Mouse (Mus musculus) central nervous system, embryonic 14 days (tissue): Measurements from ENCODE around the gene 1110012L19Rik. TPM values are rescaled to one million over a fixed set of nuclear protein-coding genes. Genes with fewer than 3 reads are reported as not detected.

Experiments
- polyA plus RNA-seq: library from polyadenylated mRNA; depleted of rRNA; stranded (reverse); fragments of >200 nt; gene quantifications from 2 replicates; pipeline ENCODE4 v1.2.3, GENCODE M21; 2012; rRNA removed

1110012L19Rik gene
- polyA plus RNA-seq: 25.0 and 25.7 TPM in 2 replicates

DNA sequence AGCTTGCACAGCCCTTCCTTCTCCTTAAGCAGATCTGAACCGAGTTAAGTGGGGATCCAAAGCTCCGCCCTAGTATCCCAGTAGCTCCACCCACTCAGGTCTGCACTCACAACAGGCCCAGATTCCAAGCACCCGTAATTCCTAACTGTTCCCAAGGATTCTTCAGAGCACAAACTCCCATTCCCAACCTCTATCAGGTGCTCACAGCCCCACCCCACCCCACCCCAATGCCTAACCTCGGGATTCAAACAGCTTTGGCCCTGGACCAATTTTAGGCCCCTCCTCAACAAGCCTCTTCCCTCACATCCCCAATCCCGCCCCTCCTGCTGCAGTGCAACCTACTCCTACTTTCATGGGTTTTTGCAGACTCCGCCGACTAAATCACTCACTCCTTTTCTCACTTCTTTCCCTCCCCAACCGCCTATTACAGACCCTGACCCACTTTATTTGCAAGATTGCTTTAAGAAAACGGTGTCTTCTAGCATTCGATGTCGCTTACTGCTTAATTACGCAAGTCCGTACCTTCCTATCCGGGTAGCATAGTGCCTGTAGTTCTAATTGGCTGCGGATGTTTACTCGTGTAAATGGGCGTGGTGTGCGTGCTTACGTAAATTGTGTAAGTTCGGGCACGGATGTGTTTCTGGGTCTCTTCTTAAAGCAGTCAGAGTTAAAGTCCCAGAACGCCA lies at the start of gene 1110012L19Rik:
Gene 1110012L19Rik (plus strand): TSS at position 602 of the 686 bp plus-strand sequence.

DNA sequence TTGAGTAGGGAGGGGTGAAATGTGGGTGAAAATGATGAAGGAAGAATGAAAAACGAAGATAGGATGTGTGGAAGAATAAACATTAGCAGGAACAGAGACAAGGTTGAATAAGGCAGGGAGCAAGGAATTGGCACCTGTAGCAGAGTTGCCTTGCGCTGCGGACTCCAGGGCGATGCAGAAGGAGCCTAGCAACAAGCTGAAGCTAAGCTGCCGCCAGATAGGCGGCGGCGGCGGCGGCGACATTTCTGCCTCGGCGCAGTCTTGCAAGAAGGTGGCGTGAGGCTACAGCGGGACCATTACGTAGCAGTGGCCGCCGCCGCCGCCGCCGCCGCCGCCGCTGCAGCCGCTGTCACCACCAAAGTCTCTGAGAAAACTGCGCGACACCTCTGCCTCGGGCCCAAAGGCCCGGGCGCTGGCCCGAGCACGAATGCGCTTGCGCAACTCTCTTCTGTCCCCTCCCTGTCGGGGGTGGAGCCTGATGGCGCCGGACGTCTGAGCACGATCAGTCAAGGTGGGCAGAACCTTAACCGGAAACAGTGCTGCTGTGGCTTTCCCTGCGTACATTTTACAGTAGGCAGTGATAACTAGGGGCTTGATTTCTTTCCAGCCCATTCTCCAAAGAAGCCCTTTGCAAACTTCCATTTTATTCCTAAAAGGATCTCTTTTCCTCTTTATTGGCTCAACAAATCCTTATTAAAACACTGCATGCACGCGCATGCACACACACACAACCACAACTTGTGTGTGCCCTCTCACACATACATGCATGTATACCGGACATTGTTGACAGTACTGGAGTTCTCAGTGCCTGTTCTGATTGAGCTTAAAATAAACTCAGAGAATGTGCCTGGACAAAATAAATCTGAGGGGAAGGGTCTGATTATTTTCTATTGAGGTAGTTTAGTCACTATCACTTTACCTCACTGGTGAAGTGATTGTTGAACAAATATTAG lies 20.7 kb upstream of the 1110012L19Rik start, which contains the start of gene Ids:
Gene Ids (minus strand): TSS at position 424 of the 953 bp plus-strand sequence.

Other genes starting within 250 kb of the 1110012L19Rik start
- 76.8 and 77.0 TPM in 2 replicates for gene Ids, start 20.8 kb upstream of the 1110012L19Rik start, polyA plus RNA-seq
- 41.2 and 42.1 TPM in 2 replicates for gene Tmem185a, start 91.3 kb downstream of the 1110012L19Rik start, polyA plus RNA-seq